Mouse (Mus musculus) neural tube, embryonic 14.5 days (tissue): Measurements from ENCODE around the gene S100a4. TPM values are rescaled to one million over a fixed set of nuclear protein-coding genes. Genes with fewer than 3 reads are reported as not detected.

ENCODE experiments used
- ATAC-seq: fragments of 200-750 bp; cut with Nextera tagmentation; 2 replicates; pipeline ENCODE4 v1.8.0; 2017; ENCODE audit warnings: low read depth, mild to moderate bottlenecking, moderate TSS enrichment, moderate library complexity
- H3K27ac ChIP-seq: fragments of 300-500 bp; sonication (generic); 2 replicates; pipeline ENCODE4 v1.5.1; 2014; ENCODE audit warnings: low read depth, mild to moderate bottlenecking, control low read depth, low read length, moderate library complexity, mixed read lengths
- H3K27me3 ChIP-seq: fragments of 300-500 bp; sonication (generic); 2 replicates; pipeline ENCODE4 v1.6.1; 2014; ENCODE audit warnings: low read length; ENCODE audit not compliant: control insufficient read depth, insufficient read depth
- H3K36me3 ChIP-seq: fragments of 300-500 bp; sonication (generic); 2 replicates; pipeline ENCODE4 v1.6.1; 2014; ENCODE audit warnings: low read length, mixed read lengths; ENCODE audit not compliant: control insufficient read depth, insufficient read depth
- H3K4me1 ChIP-seq: fragments of 300-500 bp; sonication (generic); 2 replicates; pipeline ENCODE4 v1.6.1; 2014; ENCODE audit warnings: low read length; ENCODE audit not compliant: control insufficient read depth, insufficient read depth
- H3K4me2 ChIP-seq: fragments of 300-500 bp; sonication (generic); 2 replicates; pipeline ENCODE4 v1.6.1; 2014; ENCODE audit warnings: mild to moderate bottlenecking, low read depth, low read length, control low read depth
- H3K4me3 ChIP-seq: fragments of 300-500 bp; sonication (generic); 2 replicates; pipeline ENCODE4 v1.5.1; 2014; ENCODE audit warnings: low read depth, low read length, control low read depth, mixed read lengths
- H3K9ac ChIP-seq: fragments of 300-500 bp; sonication (generic); replicated peaks from 2 replicates; pipeline ENCODE4 v1.6.1; 2014; ENCODE audit warnings: low read depth, mild to moderate bottlenecking, control low read depth, low read length, mixed read lengths
- H3K9me3 ChIP-seq: fragments of 300-500 bp; sonication (generic); 2 replicates; pipeline ENCODE4 v1.6.1; 2016; ENCODE audit warnings: low read length; ENCODE audit not compliant: control insufficient read depth
- WGBS: fragments of 180-500 bp; shearing (Covaris S2); extraction: QIAGEN DNeasy Blood & Tissue Kit; methylation state at CpG from one replicate; pipeline ENCODE4 v1.1.7; 2014; 5-methylcytosine and 5-hydroxymethylcytosine counted together
- polyA plus RNA-seq: library from polyadenylated mRNA; unstranded; fragments of >200 nt; fragmentation: Nextera tagmentation; extraction: Ambion mirVana; gene quantifications from 2 replicates; pipeline ENCODE4 v1.2.1, GENCODE M21; 2014

Gene S100a4
- polyA plus RNA-seq, 1 experiment from 2014 or later: not detected

DNA sequence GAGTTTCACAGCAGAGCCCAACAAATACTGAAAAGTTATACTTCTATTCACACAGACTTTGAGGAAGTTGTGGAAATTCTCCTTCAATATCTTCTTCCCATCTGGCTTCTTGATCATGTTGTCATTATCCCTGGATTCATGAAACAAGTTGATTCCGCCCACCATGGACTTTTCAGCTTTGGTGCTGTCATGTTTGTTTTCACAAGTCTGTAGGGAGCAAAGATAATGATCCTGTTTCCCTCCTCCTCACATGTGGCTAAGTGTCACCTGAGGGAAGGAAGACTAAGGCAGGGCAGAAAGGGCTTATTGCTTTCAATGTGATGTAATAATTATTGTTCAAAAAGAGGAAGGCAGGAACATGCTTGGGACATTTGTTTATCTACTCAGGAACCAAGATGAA, 43.7 kb downstream of the S100a4 start:
- H3K27ac ChIP-seq: no peak overlapping the region
- H3K9me3 ChIP-seq: no peaks in the 10 kb centered on the region
- H3K4me1 ChIP-seq: no peaks in the 10 kb centered on the region
- H3K4me2 ChIP-seq: no peak overlapping the region
- H3K27me3 ChIP-seq: no peaks in the 10 kb centered on the region
- H3K9ac ChIP-seq: no peak overlapping the region
- 90% methylated on average over 1 of the region's 1 CpGs for WGBS
- H3K36me3 ChIP-seq: no peaks in the 10 kb centered on the region
- H3K4me3 ChIP-seq: no peak overlapping the region
- no peak for ATAC-seq

DNA sequence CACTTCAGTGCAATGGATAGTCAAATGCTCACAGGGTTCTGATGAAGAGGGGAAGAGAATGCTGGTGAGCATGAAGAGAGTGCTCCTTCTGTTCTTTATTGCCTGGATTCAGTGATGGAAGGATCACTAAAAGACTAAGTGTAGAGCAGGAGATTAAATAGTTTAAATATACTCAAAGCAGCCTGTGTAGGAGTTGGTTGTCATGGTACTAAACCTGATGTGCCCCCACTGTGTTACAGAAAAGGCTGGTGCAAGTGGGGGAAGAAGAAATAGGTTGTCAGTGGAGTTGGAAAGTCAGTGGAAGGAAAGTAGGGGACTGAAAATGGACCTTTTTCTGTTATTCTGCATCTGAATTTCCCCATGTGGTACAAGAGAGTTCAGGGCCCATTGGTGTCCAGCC, 45.4 kb downstream of the S100a4 start:
- H3K27ac ChIP-seq: no peak overlapping the region
- H3K4me3 ChIP-seq: no peak overlapping the region
- H3K27me3 ChIP-seq: no peaks in the 10 kb centered on the region
- H3K9me3 ChIP-seq: no peaks in the 10 kb centered on the region
- no peaks in the 10 kb centered on the region for H3K4me1 ChIP-seq
- no peaks in the 10 kb centered on the region for H3K36me3 ChIP-seq
- no peak overlapping the region for H3K4me2 ChIP-seq
- no peak overlapping the region for H3K9ac ChIP-seq
- ATAC-seq: no peak

DNA sequence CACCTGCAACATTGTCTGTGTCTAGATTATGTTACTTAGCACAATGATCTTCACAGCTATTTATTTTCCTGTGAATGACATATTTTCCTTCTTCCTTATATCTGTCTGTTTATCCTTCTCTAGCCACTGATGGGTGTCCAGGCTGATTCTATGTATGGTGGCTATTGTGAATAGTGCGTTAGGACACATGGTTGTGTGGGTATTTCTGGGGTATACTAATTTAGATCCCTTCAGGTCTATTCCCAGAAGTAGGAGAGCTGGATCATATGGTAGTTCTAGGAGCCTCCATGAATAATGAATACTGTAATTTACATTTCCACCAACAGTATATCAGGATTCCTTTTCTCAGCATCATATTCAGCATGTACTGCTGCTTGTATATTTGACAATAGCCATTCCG, 46.3 kb downstream of the S100a4 start:
- no peaks in the 10 kb centered on the region for H3K27me3 ChIP-seq
- 92% methylated on average over 2 of the region's 2 CpGs for WGBS

DNA sequence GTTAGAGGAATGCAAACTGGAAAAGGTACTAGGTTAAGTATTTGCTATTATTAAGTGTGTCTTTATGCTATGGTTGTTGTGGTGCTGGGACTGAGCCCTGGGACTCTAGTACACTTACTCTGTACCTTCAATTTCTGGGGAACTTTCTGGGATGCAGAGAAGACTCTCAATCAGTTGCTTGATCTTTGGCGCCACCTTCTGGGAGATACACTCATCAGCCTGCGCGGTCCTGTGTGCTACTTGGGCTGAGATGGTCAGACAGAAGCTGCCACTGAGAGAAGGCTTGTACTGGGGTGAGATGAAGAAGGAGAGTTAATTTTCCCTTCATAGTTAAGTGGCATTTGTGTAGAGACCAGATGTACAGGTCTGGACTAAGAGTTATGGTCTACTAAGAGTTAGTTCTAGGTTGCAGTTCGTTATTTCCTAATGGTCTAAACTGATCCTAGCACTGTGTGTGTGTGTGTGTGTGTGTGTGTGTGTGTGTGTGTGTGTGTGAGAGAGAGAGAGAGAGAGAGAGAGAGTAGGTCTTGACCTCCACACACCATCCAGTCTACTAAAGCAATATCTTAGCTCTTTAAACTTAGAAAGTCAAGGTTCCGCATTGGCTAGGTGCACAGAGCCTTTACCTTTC, 49.4 kb downstream of the S100a4 start:
- Histone ChIP-seq H3K9me3 (no peaks in the 10 kb centered on the region), H3K36me3 (no peaks in the 10 kb centered on the region), H3K27ac (no peak overlapping the region), H3K4me1 (no peaks in the 10 kb centered on the region), H3K4me3 (no peak overlapping the region), H3K27me3 (no peaks in the 10 kb centered on the region), H3K9ac (no peak overlapping the region), H3K4me2 (no peak overlapping the region)
- 41% methylated on average over 5 of the region's 5 CpGs for WGBS
- ATAC-seq: peak; percentile 94

More for the DNA sequence above, 46.3 kb downstream of the S100a4 start:
- Histone ChIP-seq H3K27ac (no peak overlapping the region), H3K9me3 (no peaks in the 10 kb centered on the region), H3K4me3 (no peak overlapping the region), H3K36me3 (no peaks in the 10 kb centered on the region), H3K4me1 (no peaks in the 10 kb centered on the region), H3K9ac (no peak overlapping the region), H3K4me2 (no peak overlapping the region)
- no peak for ATAC-seq

DNA sequence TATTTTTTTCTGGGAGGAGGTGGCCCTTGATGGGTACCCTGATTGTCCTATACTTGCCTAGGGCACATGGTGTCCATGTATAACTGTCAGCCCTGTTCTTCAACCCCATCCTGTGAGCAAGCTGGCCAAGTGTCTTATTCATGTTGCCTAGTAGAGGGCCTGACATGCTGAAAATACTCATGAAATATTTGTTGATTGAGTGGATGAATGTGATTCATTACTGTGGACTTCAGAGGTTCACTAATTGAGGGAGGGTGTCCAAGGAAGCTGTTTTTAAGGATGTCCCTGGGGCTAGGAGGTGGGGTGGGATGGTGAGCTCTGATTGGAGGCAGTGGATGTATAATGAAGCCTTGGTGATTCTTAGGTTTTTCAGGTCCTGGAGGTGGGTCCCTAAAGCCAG, 50.1 kb downstream of the S100a4 start, which contains the start of gene S100a7a:
S100a7a (plus strand) TSS at position 301 of the 400 bp plus-strand sequence.
- Histone ChIP-seq H3K27ac (no peak within 1 kb of the TSS), H3K36me3 (no peaks in the 10 kb centered on the region), H3K4me1 (no peaks in the 10 kb centered on the region), H3K4me3 (no peak within 1 kb of the TSS), H3K9me3 (no peaks in the 10 kb centered on the region), H3K4me2 (no peak within 1 kb of the TSS), H3K9ac (no peak within 1 kb of the TSS), H3K27me3 (no peaks in the 10 kb centered on the region)
- no peak for ATAC-seq

Other genes with a start within 250 kb of the S100a4 start
- gene Slc27a3, start 213.8 kb upstream of the S100a4 start, polyA plus RNA-seq: 21.3 and 21.7 TPM in 2 replicates
- gene Ints3, start 170.1 kb upstream of the S100a4 start, polyA plus RNA-seq: 30.1 and 35.2 TPM in 2 replicates
- gene Npr1, start 137.9 kb upstream of the S100a4 start, polyA plus RNA-seq: 1.4 and 4.0 TPM in 2 replicates
- 262 and 269 TPM in 2 replicates for gene Ilf2, start 127.6 kb upstream of the S100a4 start, polyA plus RNA-seq
- 106 and 112 TPM in 2 replicates for gene Snapin, start 112.7 kb upstream of the S100a4 start, polyA plus RNA-seq
- gene Chtop, start 94.3 kb upstream of the S100a4 start, polyA plus RNA-seq: 116 and 123 TPM in 2 replicates
- gene S100a1, start 89.4 kb upstream of the S100a4 start, polyA plus RNA-seq: 15.8 and 18.6 TPM in 2 replicates
- gene S100a13, start 89.3 kb upstream of the S100a4 start, polyA plus RNA-seq: 6.9 and 11.0 TPM in 2 replicates
- gene S100a14, start 76.9 kb upstream of the S100a4 start, polyA plus RNA-seq: not detected in 2 replicates
- gene S100a16, start 66.5 kb upstream of the S100a4 start, polyA plus RNA-seq: 22.5 and 33.3 TPM in 2 replicates
- gene S100a3, start 43.2 kb upstream of the S100a4 start, polyA plus RNA-seq: 0.31 and 2.0 TPM in 2 replicates
- not detected in 2 replicates for gene S100a2, start 13.5 kb upstream of the S100a4 start, polyA plus RNA-seq
- not detected in 2 replicates for gene Gm42674, start 1.9 kb upstream of the S100a4 start, polyA plus RNA-seq
- gene S100a5, start 4.8 kb downstream of the S100a4 start, polyA plus RNA-seq: not detected in 2 replicates
- gene S100a6, start 9.1 kb downstream of the S100a4 start, polyA plus RNA-seq: 11.8 and 27.5 TPM in 2 replicates
- not detected in 2 replicates for gene S100a7a, start 50.2 kb downstream of the S100a4 start, polyA plus RNA-seq
- 1.8 and 9.7 TPM in 2 replicates for gene S100a8, start 65.2 kb downstream of the S100a4 start, polyA plus RNA-seq
- gene S100a9, start 92.0 kb downstream of the S100a4 start, polyA plus RNA-seq: 0.46 and 7.1 TPM in 2 replicates
- gene Pglyrp4, start 123.1 kb downstream of the S100a4 start, polyA plus RNA-seq: not detected in 2 replicates
- not detected in 2 replicates for gene Gm5849, start 174.1 kb downstream of the S100a4 start, polyA plus RNA-seq